ENCODE assay signal across 29 mouse cellular contexts in genomic region chr3:159016426-159016825, GRCm38 (mm10).
"Had no signal": no experiment of that assay in that cellular context is flagged by ENCODE, and none has a peak within 500 bp of the region (broad histone marks: within the 10 kb centered on the region; RNA-seq: fewer than 3 reads in every experiment).

No protein-coding gene starts in this region.

- H3K4me3 ChIP-seq: heart, adult 2 months; heart, embryonic 13.5 days; heart, embryonic 15.5 days; hindbrain, embryonic 10.5 days; hindbrain, embryonic 12.5 days; intestine, embryonic 15.5 days; layer of hippocampus, adult 2 months; left cerebral cortex, adult 2 months; limb, embryonic 10.5 days; limb, embryonic 12.5 days; liver, embryonic 13.5 days; liver, embryonic 15.5 days had no signal

- H3K4me2 ChIP-seq: heart, embryonic 11.5 days; heart, embryonic 13.5 days; heart, embryonic 15.5 days; hindbrain, embryonic 12.5 days; hindbrain, embryonic 14.5 days; intestine, embryonic 15.5 days; limb, embryonic 12.5 days; liver, embryonic 11.5 days; liver, embryonic 13.5 days; liver, embryonic 15.5 days had no signal

- H3K9me3 ChIP-seq: heart, embryonic 13.5 days; heart, embryonic 15.5 days; hindbrain, embryonic 10.5 days; hindbrain, embryonic 12.5 days; intestine, embryonic 15.5 days; limb, embryonic 10.5 days; limb, embryonic 12.5 days; liver, embryonic 13.5 days; liver, embryonic 15.5 days had no signal

- ATAC-seq: hindbrain, embryonic 16.5 days; inflammation-experienced regulatory T-cells, adult 6 months; intestine, embryonic 15.5 days; intestine, postnatal 0 days had no signal

- H3K27me3 ChIP-seq: heart, embryonic 13.5 days; heart, embryonic 15.5 days; intestine, embryonic 15.5 days; limb, embryonic 12.5 days; liver, embryonic 13.5 days; liver, embryonic 15.5 days had no signal

- H3K36me3 ChIP-seq: heart, embryonic 13.5 days; heart, embryonic 15.5 days; hindbrain, embryonic 10.5 days; hindbrain, embryonic 12.5 days; intestine, embryonic 15.5 days; limb, embryonic 10.5 days; limb, embryonic 12.5 days; liver, embryonic 13.5 days; liver, embryonic 15.5 days had no signal

- DNase-seq: gastrocnemius, postnatal 14 days; gastrocnemius, postnatal 36 days; heart, adult 11 months; heart, adult 2 months; heart, postnatal 14 days; heart, postnatal 4 days; kidney, adult 18-20 months; kidney, adult 8-10 months; kidney, postnatal 10 days; kidney, postnatal 25 days; kidney, postnatal 4 days; liver; liver, embryonic 13.5 days had no signal

- H3K4me1 ChIP-seq: heart, embryonic 13.5 days; heart, embryonic 15.5 days; hindbrain, embryonic 12.5 days; intestine, embryonic 15.5 days; limb, embryonic 10.5 days; limb, embryonic 12.5 days; liver, embryonic 13.5 days; liver, embryonic 15.5 days had no signal

- H3K9ac ChIP-seq: heart, embryonic 13.5 days; heart, embryonic 15.5 days; hindbrain, embryonic 12.5 days; hindbrain, embryonic 14.5 days; intestine, embryonic 15.5 days; limb, embryonic 12.5 days; liver, embryonic 13.5 days; liver, embryonic 15.5 days had no signal

- H3K27ac ChIP-seq: heart, adult 2 months; heart, embryonic 13.5 days; heart, embryonic 15.5 days; hindbrain, embryonic 10.5 days; hindbrain, embryonic 12.5 days; hindbrain, embryonic 14.5 days; intestine, embryonic 15.5 days; layer of hippocampus, adult 2 months; limb, embryonic 10.5 days; limb, embryonic 12.5 days; liver, embryonic 13.5 days; liver, embryonic 15.5 days had no signal
